8 mouse cellular contexts compared by ENCODE assay signal in genomic region chr4:102480830-102481484, GRCm38 (mm10).
DNase-seq lines count a peak whose midpoint lies in the region; ATAC-seq and TF ChIP-seq lines count a peak whose summit lies in the region.

No protein-coding gene starts in this region.

- H3K4me2 ChIP-seq in kidney, postnatal 0 days (ENCODE audit: low read length) = no peak overlapping the region
- H3K4me2 ChIP-seq in midbrain, embryonic 15.5 days = no peak overlapping the region

- H3K27ac ChIP-seq in gastrocnemius, adult 2 months = no peak overlapping the region
- H3K27ac ChIP-seq in kidney, postnatal 0 days = no peak overlapping the region
- no peak overlapping the region for H3K27ac ChIP-seq in midbrain, embryonic 15.5 days

- H3K27me3 ChIP-seq in C2C12 (ENCODE audit: control insufficient read depth, insufficient read depth, insufficient read length) = no peaks in the 10 kb centered on the region
- H3K27me3 ChIP-seq in kidney, postnatal 0 days (ENCODE audit: insufficient read depth, low read length) = no peaks in the 10 kb centered on the region
- no peaks in the 10 kb centered on the region for H3K27me3 ChIP-seq in midbrain, embryonic 15.5 days (replicated peaks)

- H3K4me3 ChIP-seq in gastrocnemius, adult 2 months = no peak overlapping the region
- no peak overlapping the region for H3K4me3 ChIP-seq in C2C12 (ENCODE audit: insufficient read depth, poor library complexity, severe bottlenecking)
- no peak overlapping the region for H3K4me3 ChIP-seq in kidney, postnatal 0 days (replicated peaks; ENCODE audit: low read depth, low read length)
- H3K4me3 ChIP-seq in midbrain, embryonic 15.5 days = no peak overlapping the region

- no peak overlapping the region for H3K9ac ChIP-seq in kidney, postnatal 0 days (ENCODE audit: low read depth, low read length)
- no peak overlapping the region for H3K9ac ChIP-seq in midbrain, embryonic 15.5 days

- H3K4me1 ChIP-seq in kidney, postnatal 0 days (replicated peaks; ENCODE audit: insufficient read depth, low read length) = 0 out of 2 replicates have a peak, but pooled peaks cover 3% of the 10 kb centered on the region
- H3K4me1 ChIP-seq in midbrain, embryonic 15.5 days = peaks cover under 1% of the 10 kb centered on the region; the same call in 1 of the 2 replicates

- no peak overlapping the region for H3ac ChIP-seq in C2C12 (ENCODE audit: control insufficient read depth, insufficient read length, low read depth)

- H3K9me3 ChIP-seq in kidney, postnatal 0 days (replicated peaks; ENCODE audit: low read length) = no peaks in the 10 kb centered on the region
- H3K9me3 ChIP-seq in midbrain, embryonic 15.5 days = no peaks in the 10 kb centered on the region

- no peaks in the 10 kb centered on the region for H3K79me2 ChIP-seq in C2C12 (ENCODE audit: control insufficient read depth, insufficient read depth)

- H3K36me3 ChIP-seq in C2C12 (ENCODE audit: control insufficient read depth, insufficient read depth) = no peaks in the 10 kb centered on the region
- no peaks in the 10 kb centered on the region for H3K36me3 ChIP-seq in kidney, postnatal 0 days (ENCODE audit: insufficient read depth, low read length)
- no peaks in the 10 kb centered on the region for H3K36me3 ChIP-seq in midbrain, embryonic 15.5 days (replicated peaks)

- H3K79me3 ChIP-seq in C2C12 (ENCODE audit: low read depth) = no peaks in the 10 kb centered on the region

- peak; percentile 29 for DNase-seq in gastrocnemius, adult 2 months
- no peak for DNase-seq in gastrocnemius, postnatal 4 days (ENCODE audit: low spot score in 2 of 2)
- DNase-seq in embryo, embryonic 10 days (ENCODE audit: low spot score) = peak; percentile 69
- DNase-seq in kidney, postnatal 0 days (ENCODE audit: low spot score) = peak; percentile 74
- DNase-seq in adrenal gland, postnatal 36 days = no peak
- DNase-seq in adrenal gland, adult 18-20 months (ENCODE audit: low spot score in 2 of 2) = no peak

- TF ChIP-seq CTCF in gastrocnemius, adult 2 months (IDR thresholded peaks at IDR 0.05) = peak; percentile 61
- peak; percentile 58 for TF ChIP-seq CTCF in C2C12 (IDR thresholded peaks at IDR 0.05; ENCODE audit: control insufficient read depth, insufficient read depth, insufficient read length)
- peak; percentile 83 for TF ChIP-seq CTCF in kidney, postnatal 0 days (IDR thresholded peaks at IDR 0.05; ENCODE audit: low read depth)

- intact Hi-C loops in gastrocnemius, adult 2 months (cut with DNase I) = no loop called here

- 58% methylated on average over 6 of the region's 6 CpGs for WGBS in kidney, postnatal 0 days
- WGBS in midbrain, embryonic 15.5 days = 52% methylated on average over 6 of the region's 6 CpGs

- ATAC-seq in kidney, postnatal 0 days (replicated peaks; ENCODE audit: low FRiP score, low read depth) = no peak
- peak; percentile 80 for ATAC-seq in midbrain, embryonic 15.5 days (replicated peaks)

TF ChIP-seq in C2C12, 6 proteins besides CTCF, POLR2A, EP300 and RAD21:
- TF ChIP-seq MYOD1 (IDR thresholded peaks at IDR 0.05; ENCODE audit: control insufficient read depth, insufficient read length, low read depth) (no peak), FOSL1 (IDR thresholded peaks at IDR 0.05; ENCODE audit: insufficient read depth, low read length, poor library complexity, severe bottlenecking) (no peak), MAX (IDR thresholded peaks at IDR 0.05) (no peak), USF1 (IDR thresholded peaks at IDR 0.05; ENCODE audit: low read depth) (no peak), CEBPB (IDR thresholded peaks at IDR 0.05; ENCODE audit: low read depth) (no peak), MYOG (IDR thresholded peaks at IDR 0.05; ENCODE audit: control insufficient read depth, extremely low read depth, insufficient read length) (no peak)

Comparison
In these comparisons a context has a peak if more than half of its experiments do, and no peak if none do; other contexts are left out.
1. DNase-seq: peak in gastrocnemius, adult 2 months (single experiment), embryo, embryonic 10 days (single experiment) and kidney, postnatal 0 days (single experiment); none in gastrocnemius, postnatal 4 days (0 of 2), adrenal gland, postnatal 36 days (0 of 2) and adrenal gland, adult 18-20 months (0 of 2).
2. Peak in every context shown above with its lines, with median percentiles within 50 percentile points of each other: CTCF ChIP-seq.